Mouse (Mus musculus): Measurements from ENCODE around the gene Lrrfip1.

DNA sequence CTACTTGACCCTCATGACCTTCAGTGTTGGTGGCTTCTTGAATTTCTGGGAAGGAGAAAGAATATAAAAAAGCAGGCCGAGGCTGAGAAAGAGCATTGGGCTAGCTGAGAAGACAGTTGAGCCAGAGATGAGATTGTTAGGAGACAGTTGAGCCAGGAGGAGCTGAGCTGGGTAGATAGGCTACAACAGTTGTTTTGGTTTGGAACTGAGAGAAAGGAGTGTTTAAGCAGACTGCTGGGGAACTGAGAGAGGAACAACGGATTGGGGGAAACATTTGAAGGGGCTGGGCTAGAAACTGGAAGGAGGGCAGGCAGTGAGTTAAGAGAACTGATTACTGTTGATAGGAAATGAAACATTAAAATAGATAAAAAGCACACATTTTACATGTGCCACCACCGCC lies 177.5 kb downstream of the Lrrfip1 start:
- TF ChIP-seq CTCF (IDR thresholded peaks at IDR 0.05; ENCODE audit: insufficient read depth, low read length) (no peak), POLR2A (IDR thresholded peaks at IDR 0.05; ENCODE audit: borderline replicate concordance, extremely low read depth, low read depth, low read length) (no peak)

Measured in lung, adult 2 months (tissue).